Mouse (Mus musculus): ENCODE results near the gene Dlx5. TPM values are rescaled to one million over a fixed set of nuclear protein-coding genes. Genes with fewer than 3 reads are reported as not detected.

Dlx5 gene
- polyA plus RNA-seq (2012; fragmentation: generic; extraction: Trizol): 10 to 100 TPM in 1 of 2 experiments, 1 to 10 TPM in 1; 1.2 to 12.5 TPM

GRCm38 (mm10) chr6:6881638-6882190 is at the start of gene Dlx5:
TSS of gene Dlx5 (minus strand) at chr6:6882085.

GRCm38 (mm10) chr6:6863160-6863870 is 18.6 kb downstream of the Dlx5 start, which contains the start of gene Dlx6:
TSS of gene Dlx6 (plus strand) at chr6:6863334.

Other genes with a start within 250 kb of the Dlx5 start
- gene Dlx6, start 18.8 kb downstream of the Dlx5 start, polyA plus RNA-seq (2012; fragmentation: generic; extraction: Trizol): under 1 TPM in 1 of 2 experiments, not detected in 1; 0.01 TPM
- gene Sdhaf3, start 73.9 kb upstream of the Dlx5 start, polyA plus RNA-seq (2012; fragmentation: generic; extraction: Trizol): under 1 TPM; 0.16 to 0.83 TPM

Measured in C3H10T1/2 (cell line).